Mouse (Mus musculus): ENCODE results near the gene P2ry2. TPM values are rescaled to one million over a fixed set of nuclear protein-coding genes. Genes with fewer than 3 reads are reported as not detected.

Gene P2ry2
- polyA plus RNA-seq, 1 experiment = not detected

DNA sequence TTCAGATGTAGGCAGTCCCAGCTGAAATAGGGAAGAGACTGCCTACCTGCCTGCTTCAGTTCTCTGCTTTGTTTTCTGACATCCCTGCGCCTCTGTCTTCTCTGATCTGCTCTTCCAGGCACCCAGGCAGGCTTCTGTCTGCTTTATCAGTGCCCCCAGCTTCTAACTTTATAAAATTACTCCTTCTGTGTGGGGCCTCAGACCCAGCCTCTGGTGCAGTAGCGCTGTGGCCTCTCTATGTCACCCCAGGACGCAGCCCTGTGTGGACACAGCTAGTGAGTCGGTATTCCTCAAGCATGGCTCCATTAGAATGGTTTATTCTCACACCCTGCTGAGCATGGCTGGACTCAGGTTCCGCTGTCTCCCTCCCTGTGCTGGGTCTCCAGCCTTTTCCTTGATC lies 62.6 kb downstream of the P2ry2 start:
- Histone ChIP-seq H3K4me1 (ENCODE audit: control insufficient read depth, insufficient read depth, low read length) (no peaks in the 10 kb centered on the region), H3K27ac (ENCODE audit: insufficient read depth, low read depth, low read length) (no peak overlapping the region), H3K4me3 (ENCODE audit: insufficient read depth, low read depth, low read length) (no peak overlapping the region)
- no peak for TF ChIP-seq POLR2A (IDR thresholded peaks at IDR 0.05; ENCODE audit: insufficient read depth, low read depth, low read length)
- no peak for TF ChIP-seq CTCF (IDR thresholded peaks at IDR 0.05; ENCODE audit: insufficient read depth, low read depth, low read length)
- 84% methylated on average over 5 of the region's 5 CpGs for WGBS

Other genes starting within 250 kb of the P2ry2 start
- not detected in 2 replicates for gene Relt, start 149.4 kb downstream of the P2ry2 start, polyA plus RNA-seq (2012; ENCODE audit: insufficient read depth, insufficient read length, low replicate concordance, missing spikeins)
- not detected in 2 replicates for gene Arhgef17, start 80.8 kb downstream of the P2ry2 start, polyA plus RNA-seq (2012; ENCODE audit: insufficient read depth, insufficient read length, low replicate concordance, missing spikeins)
- gene P2ry6, start 38.2 kb downstream of the P2ry2 start, polyA plus RNA-seq (2012; ENCODE audit: insufficient read depth, insufficient read length, low replicate concordance, missing spikeins) = not detected in 2 replicates
- 68.2 TPM in 1 of 2 replicates, not detected in the other for gene Fchsd2, start 80.0 kb upstream of the P2ry2 start, polyA plus RNA-seq (2012; ENCODE audit: insufficient read depth, insufficient read length, low replicate concordance, missing spikeins)

Measured in olfactory bulb, adult 2 months (tissue).